Mouse (Mus musculus) liver, adult 2 months (tissue): ENCODE data around the gene 1700037C18Rik.

Experiments used
- CTCF ChIP-seq: fragments of 200-500 bp; IDR thresholded peaks from 2 replicates; pipeline ENCODE4 v1.5.1; 2011; ENCODE audit warnings: low read depth, low read length, control low read depth
- POLR2A ChIP-seq: fragments of 200-500 bp; IDR thresholded peaks from 2 replicates; pipeline ENCODE4 v1.6.1; 2011; ENCODE audit warnings: low read length, control low read depth; ENCODE audit not compliant: insufficient read depth; ENCODE audit errors: extremely low read depth

- TF ChIP-seq CTCF = no peak
- TF ChIP-seq POLR2A = no peak
These were observed 42.7 kb upstream of the 1700037C18Rik start for GRCm38 (mm10) chr16:3951141-3951540.
